Mouse (Mus musculus) heart, adult 2 months (tissue): ENCODE measurements at regions not wholly inside any gene's neighbourhood (a gene's known extent, or its start where the extent isn't known, plus 50 kb on each side); places are given as distances from the start of the nearest gene placed in this dataset.
"Not testable (repeated sequence)": the region's sequence is repeated elsewhere in the genome, so short reads cannot be mapped to it uniquely, and the experiment has no call there.

Experiments used
- CTCF ChIP-seq: fragments of 200-600 bp; IDR thresholded peaks from 2 replicates; pipeline ENCODE4 v1.8.1; 2022; ENCODE audit warnings: antibody characterized with exemption, mild to moderate bottlenecking, moderate library complexity
- EP300 ChIP-seq: fragments of 200-500 bp; IDR thresholded peaks from 2 replicates; pipeline ENCODE4 v1.6.1; 2011; ENCODE audit warnings: low read depth, low read length, control low read depth; ENCODE audit not compliant: insufficient read depth
- POLR2A ChIP-seq: fragments of 200-500 bp; IDR thresholded peaks from 2 replicates; pipeline ENCODE4 v1.6.1; 2011; ENCODE audit warnings: mild to moderate bottlenecking, low read depth, low read length, control low read depth; ENCODE audit not compliant: insufficient read depth

- TF ChIP-seq CTCF, result peak; percentile 32; the same call in 1 of the 2 replicates
- not testable (repeated sequence) for TF ChIP-seq POLR2A, EP300
Measured at GRCm38 (mm10) chr7:111858291-111858690, 78.5 kb upstream of the Galnt18 start.
